Mouse (Mus musculus): ENCODE measurements around the gene Noto.
A peak's percentile ranks its signal among the peaks of the same experiment; 100 is the strongest.

Gene Noto

DNA sequence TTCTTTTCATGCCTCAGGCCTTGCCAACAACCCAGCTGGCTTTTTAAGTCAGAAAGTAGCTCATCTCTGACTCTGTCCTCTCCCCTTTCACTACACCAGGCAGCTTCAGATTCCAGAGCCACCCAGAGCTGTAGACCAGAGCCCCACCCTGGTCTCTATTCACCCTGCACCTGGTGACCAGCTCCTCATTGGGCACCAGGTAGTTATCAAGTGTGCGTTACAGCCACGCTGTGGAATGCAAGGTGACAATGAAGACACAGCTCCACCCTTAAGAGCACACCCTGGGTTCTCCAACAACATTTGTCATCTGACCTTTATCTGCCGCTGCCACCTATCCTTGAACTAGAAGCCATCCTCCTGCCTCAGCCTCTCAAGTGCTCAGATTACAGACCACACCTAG lies 51.9 kb downstream of the Noto start:
- no peak for DNase-seq (ENCODE audit: low read depth)

DNA sequence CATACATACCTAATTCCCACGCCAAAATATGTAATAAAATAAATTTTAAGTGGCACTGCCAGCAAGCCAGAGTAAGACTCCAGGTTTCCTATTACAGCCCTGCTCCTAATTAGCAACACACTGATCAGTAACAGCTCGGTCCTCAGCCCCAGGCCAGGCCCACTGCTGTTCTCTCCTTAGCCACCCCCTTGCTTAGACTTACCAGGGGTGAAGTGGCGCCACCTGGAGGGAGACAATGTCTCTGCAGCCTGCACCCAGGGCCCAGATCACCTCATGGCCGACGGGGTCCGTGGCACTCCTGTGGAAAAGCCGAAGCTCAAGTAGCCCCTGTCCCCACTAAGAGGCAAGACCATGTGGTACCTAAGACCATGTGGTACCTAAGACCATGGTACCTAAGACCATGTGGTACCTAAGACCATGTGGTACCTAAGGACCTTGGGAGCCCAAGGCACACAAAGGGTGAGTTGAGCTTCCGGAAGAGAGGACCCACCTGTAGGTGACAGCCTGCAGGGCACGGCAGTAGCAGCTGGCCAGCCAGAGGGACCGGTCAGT lies 53.8 kb downstream of the Noto start:
- DNase-seq (ENCODE audit: low read depth) = peak; percentile 32

GRCm38 (mm10) chr6:85478416-85478815 lies 54.7 kb downstream of the Noto start:
- DNase-seq (ENCODE audit: low read depth) = no peak

All from 416B (cell line).